Mouse (Mus musculus): ENCODE data around the gene Rps6ka1.
A peak's percentile ranks its signal among the peaks of the same experiment; 100 is the strongest.
"Not testable (repeated sequence)": the region's sequence is repeated elsewhere in the genome, so short reads cannot be mapped to it uniquely, and the experiment has no call there.

The Rps6ka1 gene

GRCm38 (mm10) chr4:133863795-133864379 is 23.7 kb downstream of the Rps6ka1 start:
- no peak for DNase-seq (ENCODE audit: low spot score)

DNA sequence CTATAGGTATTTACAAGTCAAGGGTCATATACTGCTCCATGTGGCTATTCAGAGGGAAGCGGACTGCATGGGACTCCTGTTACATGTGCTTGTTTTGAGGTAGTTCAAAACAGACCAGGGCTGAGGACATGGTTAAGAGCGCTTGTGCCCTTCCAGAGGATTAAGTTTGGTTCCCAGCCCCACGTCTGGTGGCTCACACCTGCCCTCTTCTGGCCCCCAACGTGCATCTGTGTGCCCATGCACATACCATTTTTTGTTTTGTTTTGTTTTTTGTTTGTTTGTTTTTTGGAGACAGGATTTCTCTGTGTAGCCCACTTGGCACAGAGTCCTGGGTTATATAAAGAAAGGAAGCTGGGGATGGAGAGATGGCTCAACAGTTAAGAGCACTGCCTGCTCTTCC is 30.1 kb downstream of the Rps6ka1 start:
- no peak for DNase-seq (ENCODE audit: low spot score)

- no peak for DNase-seq (ENCODE audit: low spot score)
Measured at GRCm38 (mm10) chr4:133854621-133855020, 33.0 kb downstream of the Rps6ka1 start.

- no peak for DNase-seq (ENCODE audit: low spot score)
Measured at GRCm38 (mm10) chr4:133853630-133854029, 34.0 kb downstream of the Rps6ka1 start.

DNA sequence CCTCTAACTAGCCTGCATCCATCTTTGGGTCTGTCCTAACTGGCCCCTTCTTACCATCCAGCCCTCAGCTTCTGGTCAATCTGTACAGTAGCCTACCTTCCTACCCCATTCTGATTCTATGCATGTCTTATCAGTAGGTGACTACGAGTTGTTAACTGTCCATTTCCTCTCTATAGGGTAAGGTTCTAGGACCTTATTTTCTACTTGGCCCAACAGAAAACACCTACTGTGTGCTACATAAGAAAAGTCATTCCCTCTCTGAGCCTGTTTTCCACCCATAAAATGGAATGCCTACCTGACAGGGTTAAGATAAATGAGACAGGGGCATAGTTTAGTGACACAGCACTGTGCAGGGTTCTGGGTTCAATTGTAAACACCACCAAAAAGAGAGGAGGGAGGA is 41.0 kb downstream of the Rps6ka1 start:
- no peak for DNase-seq (ENCODE audit: low spot score)

DNA sequence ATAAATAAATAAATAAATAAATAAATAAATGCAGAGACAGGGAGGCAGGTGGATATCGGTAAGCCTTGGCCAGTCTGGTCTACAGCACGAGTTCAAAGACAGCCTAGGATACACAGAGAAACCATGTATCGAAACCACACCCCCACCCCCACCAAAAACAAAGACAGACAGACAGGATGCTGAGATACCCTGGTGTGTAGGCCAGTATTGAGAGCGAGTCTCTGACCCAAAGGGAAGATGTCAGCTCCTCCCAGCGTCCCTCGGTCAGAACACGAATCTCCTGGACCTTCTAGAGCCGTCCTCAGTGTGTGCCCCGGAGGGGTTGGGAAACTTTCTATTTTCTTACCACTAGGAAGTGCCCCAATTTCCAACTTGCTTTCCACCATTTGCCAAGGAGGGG is 42.5 kb downstream of the Rps6ka1 start:
- no peak for DNase-seq (ENCODE audit: low spot score)

DNA sequence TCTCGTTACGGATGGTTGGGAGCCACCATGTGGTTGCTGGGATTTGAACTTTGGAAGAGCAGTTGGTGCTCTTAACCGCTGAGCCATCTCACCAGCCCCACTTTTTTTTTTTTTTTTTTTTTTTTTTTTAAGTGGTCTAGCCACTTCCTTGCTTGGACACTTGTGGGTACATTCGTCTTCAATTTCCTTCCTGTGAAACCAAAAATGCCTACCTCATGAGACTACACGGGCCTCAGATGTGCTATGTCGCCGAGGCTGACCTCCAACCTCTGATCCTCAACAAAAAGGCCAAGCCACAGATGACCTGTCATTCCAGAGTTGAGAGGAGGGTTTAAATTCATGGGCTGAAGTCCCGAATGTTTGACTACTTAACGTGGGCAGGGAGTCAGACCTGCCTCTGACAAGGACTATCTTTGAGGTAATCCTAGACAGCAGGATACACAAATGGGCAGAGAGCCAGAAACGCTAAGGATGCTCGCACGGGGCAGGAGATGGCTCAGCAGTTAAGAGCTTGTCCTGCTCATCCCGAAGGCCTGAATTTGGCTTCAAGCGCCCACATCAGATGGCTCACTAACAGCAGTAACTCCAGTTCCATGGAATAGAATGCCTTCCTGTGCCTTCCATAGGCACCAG is 43.3 kb downstream of the Rps6ka1 start:
- DNase-seq (ENCODE audit: low spot score), result no peak

DNA sequence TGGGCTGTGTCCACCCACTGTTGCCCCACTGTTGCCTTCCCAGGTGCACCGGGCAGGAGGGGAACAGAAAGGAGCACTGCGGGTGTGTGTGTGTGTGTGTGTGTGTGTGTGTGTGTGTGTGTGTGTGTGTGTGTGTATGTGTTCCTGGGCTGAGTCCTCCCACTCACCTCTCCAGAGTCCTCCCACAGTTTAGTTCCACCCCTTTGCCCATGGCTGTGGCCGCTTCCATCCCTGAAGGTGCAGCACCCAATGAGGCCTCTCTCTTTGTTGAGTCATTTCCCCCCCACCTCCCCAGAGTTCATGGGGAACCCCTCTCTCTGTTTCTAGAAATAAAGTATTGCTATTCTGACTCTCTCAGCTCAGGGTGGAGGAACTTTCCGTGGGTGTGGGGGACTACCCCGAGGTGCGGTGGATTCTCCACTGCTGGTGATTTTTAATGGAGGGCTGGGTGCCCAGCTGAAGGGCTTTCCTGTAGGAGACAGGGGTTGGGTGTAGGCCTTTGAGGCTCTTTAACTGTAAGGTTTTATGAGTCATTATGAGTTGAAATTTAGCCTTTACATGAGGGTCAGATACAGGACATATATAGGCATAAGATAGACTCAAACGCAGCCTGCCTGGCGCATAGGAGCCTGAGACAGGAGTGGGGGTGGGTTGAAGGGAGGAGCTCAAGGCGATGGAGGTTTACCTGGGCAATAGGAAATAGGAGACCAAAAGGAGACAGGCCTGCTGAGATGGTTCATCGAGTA is 44.4 kb downstream of the Rps6ka1 start:
- DNase-seq (ENCODE audit: low spot score), result no peak

DNA sequence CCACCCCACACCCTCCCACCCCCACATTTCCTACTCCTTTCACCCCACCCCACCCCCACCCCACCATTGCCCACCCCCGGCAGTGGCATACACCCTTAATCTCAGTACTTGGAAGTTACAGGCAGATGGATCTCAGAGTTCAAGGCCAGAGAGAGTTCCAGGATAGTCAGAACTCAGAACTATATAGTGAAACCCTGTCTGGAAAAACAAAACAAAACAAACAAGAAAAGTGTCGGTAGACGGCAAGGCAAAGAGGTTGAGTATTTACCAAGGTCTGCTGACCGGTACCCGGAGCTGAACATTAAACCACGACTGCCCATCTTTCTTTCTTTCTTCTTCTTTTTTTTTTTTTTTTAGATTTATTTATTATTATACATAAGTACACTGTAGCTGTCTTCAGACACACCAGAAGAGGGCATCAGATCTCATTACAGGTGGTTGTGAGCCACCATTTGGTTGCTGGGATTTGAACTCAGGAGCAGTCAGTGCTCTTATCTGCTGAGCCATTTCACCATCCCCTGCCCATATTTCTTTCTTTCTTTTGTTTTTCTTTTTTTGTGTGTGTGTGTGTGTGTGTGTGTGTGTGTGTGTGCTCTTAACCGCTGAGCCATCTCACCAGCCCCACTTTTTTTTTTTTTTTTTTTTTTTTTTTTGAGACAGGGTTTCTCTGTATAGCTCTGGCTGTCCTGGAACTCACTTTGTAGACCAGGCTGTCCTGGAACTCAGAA is 45.7 kb downstream of the Rps6ka1 start:
- not testable (repeated sequence) for DNase-seq (ENCODE audit: low spot score)

- DNase-seq (ENCODE audit: low spot score), result no peak
Measured at GRCm38 (mm10) chr4:133841035-133841434, 46.6 kb downstream of the Rps6ka1 start.

DNA sequence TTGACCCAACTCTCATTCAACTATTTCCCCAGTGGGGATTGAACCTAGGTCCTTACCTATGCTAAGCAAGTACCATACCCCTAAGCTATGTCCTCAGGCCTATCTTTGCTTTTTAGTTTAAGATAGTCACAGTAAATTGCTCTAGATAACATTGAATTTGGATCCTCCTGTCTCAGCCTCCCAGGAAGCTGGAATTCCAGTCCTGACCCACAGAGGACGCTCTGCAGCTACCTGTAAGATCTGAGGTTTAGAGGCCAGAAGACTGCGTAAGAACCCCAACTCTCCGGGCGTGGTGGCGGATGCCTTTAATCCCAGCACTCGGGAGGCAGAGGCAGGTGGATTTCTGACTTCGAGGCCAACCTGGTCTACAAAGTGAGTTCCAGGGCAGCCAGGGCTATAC is 47.1 kb downstream of the Rps6ka1 start:
- DNase-seq (ENCODE audit: low spot score), result no peak

DNA sequence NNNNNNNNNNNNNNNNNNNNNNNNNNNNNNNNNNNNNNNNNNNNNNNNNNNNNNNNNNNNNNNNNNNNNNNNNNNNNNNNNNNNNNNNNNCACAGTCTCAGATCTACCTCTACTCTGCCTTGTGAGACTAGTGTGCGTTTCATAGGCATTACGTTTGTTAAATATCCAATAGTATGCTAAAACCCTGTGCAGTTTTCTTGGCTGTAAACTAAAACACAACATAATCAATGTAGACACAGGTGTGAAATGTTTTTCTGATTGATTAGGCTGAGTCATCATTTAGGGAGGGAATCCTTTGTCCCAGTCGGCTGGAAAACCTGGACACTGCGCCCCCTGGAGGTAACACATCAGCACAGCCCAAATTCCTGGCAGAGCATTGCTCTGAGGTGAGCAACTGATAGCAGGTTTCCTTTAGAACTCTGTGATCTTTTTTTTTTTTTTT is 48.2 kb downstream of the Rps6ka1 start:
- no peak for DNase-seq (ENCODE audit: low spot score)

- no peak for DNase-seq (ENCODE audit: low spot score)
Measured at GRCm38 (mm10) chr4:133836575-133836974, 51.0 kb downstream of the Rps6ka1 start.

DNA sequence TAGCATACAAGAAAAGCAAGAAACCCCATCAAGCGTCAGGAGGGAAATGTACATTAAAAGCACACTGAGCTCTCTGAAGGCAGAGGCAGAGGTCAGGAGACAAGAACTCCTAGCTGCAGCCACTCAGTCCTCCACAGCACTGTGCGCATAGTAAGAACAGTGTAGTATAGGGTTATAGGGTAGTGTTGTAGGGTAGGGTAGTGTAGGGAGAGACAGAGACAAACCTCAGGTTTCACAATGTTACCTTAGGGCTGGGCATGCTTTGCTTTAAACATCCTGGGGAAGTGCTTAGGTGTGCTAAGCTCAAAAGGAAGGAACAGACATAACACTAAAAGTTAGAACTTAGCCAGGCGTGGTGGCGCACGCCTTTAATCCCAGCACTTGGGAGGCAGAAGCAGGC is 52.4 kb downstream of the Rps6ka1 start:
- no peak for DNase-seq (ENCODE audit: low spot score)

GRCm38 (mm10) chr4:133832945-133833874 is 54.4 kb downstream of the Rps6ka1 start:
- no peak for DNase-seq (ENCODE audit: low spot score)

DNA sequence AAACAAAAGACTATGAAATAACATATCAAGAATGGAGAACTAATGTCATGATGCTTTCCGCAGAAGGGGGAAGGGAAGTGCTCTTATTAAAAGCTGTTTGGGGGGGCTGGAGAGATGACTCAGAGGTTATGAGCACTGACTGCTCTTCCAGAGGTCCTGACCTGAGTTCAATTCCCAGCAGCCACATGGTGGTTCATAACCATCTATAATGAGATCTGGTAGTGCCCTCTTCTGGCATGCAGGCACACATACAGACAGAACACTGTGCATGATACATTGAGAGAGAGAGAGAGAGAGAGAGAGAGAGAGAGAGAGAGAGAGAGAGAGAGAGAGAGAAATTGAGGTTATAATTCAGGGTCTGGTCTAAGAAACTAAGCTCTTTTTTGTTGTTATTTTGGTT is 57.1 kb downstream of the Rps6ka1 start:
- no peak for DNase-seq (ENCODE audit: low spot score)

- DNase-seq (ENCODE audit: low spot score), result peak; percentile 50
Measured at GRCm38 (mm10) chr4:133829281-133830070, 58.1 kb downstream of the Rps6ka1 start.

DNA sequence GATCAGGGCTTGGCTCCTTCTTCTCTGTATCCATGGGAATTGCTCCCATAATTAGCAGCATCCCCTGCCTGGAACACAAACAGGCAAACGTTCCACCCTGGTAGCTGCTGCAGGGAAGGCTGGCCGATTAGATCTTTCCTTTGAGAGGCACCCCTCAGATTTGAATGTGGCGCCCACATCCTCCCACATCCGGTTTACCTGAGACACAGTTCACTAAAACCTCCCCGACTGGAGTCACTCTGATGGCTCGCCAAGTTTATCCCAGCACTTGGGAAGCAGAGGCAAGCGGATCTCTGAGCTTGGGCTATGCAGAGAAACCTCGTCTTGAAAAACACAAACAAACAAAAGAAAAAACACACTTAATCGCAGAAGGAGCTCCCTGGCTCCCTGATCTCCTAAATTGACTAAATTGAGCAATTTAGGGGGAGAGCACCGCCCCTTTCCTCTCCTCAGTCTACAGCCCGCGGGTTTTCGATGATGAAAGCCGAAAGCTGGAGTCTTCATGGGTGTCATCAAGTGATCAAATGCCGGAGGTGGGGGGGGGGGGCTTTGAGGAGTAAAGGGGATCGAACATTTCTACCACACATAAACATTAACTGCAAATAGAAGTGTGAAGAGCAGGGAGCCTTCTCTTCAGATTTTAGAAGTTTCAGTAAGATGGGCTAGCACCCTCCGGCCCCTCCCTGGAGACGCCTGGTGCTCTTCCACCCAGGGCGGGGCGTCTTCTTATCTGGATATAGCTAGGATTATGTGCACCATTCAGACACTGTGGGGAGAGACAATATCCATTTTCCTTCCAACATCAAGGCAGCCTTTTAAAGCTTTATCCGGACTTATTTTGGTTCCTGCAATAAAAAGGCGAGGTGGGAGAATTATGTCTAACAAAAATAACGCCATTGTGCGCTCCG is 59.5 kb downstream of the Rps6ka1 start:
- no peak for DNase-seq (ENCODE audit: low spot score)

DNA sequence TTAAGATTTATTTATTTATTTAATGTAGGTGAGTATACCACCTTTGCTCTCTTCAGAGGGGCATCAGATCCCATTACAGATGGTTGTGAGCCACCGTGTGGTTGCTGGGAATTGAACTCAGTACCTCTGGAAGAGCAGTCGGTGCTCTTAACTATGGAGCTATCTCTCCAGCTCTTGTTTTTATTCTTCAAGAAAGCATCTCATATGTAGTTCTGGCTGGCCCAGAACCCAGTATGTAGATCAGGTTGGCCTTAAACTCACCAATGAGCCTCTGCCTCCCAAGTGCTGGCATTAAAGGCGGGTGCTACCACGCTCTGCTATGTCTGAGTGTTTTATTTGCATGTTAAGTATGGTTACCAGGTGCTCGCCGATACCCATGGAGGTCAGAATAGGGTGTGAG is 60.2 kb downstream of the Rps6ka1 start:
- DNase-seq (ENCODE audit: low spot score), result no peak

GRCm38 (mm10) chr4:133825731-133826130 is 61.9 kb downstream of the Rps6ka1 start:
- DNase-seq (ENCODE audit: low spot score), result no peak

Measured in ovary, postnatal 36 days (tissue).